Mouse (Mus musculus) gastrocnemius, adult 2 months (tissue): Measurements from ENCODE around the gene Cmtm6. TPM values are rescaled to one million over a fixed set of nuclear protein-coding genes. Genes with fewer than 3 reads are reported as not detected.

ENCODE experiments used
- DNase-seq: peaks from one replicate; pipeline ENCODE4 v3.0.0; 2022
- H3K27ac ChIP-seq: fragments of 200-600 bp; 2 replicates; pipeline ENCODE4 v1.8.1; 2022; ENCODE audit warnings: mild to moderate bottlenecking
- H3K4me3 ChIP-seq: fragments of 200-600 bp; 2 replicates; pipeline ENCODE4 v1.8.1; 2022; ENCODE audit warnings: mild to moderate bottlenecking, moderate library complexity
- CTCF ChIP-seq: fragments of 200-600 bp; IDR thresholded peaks from 2 replicates; pipeline ENCODE4 v1.8.1; 2022; ENCODE audit warnings: antibody characterized with exemption, mild to moderate bottlenecking, moderate library complexity
- intact Hi-C: fragments of 180-260 bp; cut with DNase I; formaldehyde crosslinking; loops from one replicate; pipeline ENCODE4 v1.15.1; 2025
- total RNA-seq, 2 experiments: library from RNA; stranded (reverse); gene quantifications; 2 replicates each; pipeline ENCODE4 v1.2.3; 2021

Cmtm6 gene
- total RNA-seq, 2 experiments from 2014 or later: 7.3 to 7.9 TPM

GRCm38 (mm10) chr9:114733238-114733637 lies 2.3 kb downstream of the Cmtm6 start:
- Histone ChIP-seq H3K27ac (no peak overlapping the region), H3K4me3 (no peak overlapping the region)
- no peak for TF ChIP-seq CTCF
- intact Hi-C loops: loop anchor here (5.0 kb wide), 1 partner anchor 46 kb away; the partner anchor contains the start of gene Dync1li1
- DNase-seq: no peak

- Histone ChIP-seq H3K27ac (peak overlapping the region; percentile 46; the same call in 1 of the 2 replicates), H3K4me3 (no peak overlapping the region)
- intact Hi-C loops: no loop called here
- peak; percentile 39 for DNase-seq
- no peak for TF ChIP-seq CTCF
Observed at GRCm38 (mm10) chr9:114736442-114736841, 5.5 kb downstream of the Cmtm6 start.

- DNase-seq: no peak
- intact Hi-C loops: no loop called here
- no peak overlapping the region; the same call in 1 of the 2 replicates for H3K27ac ChIP-seq
- H3K4me3 ChIP-seq: no peak overlapping the region
- TF ChIP-seq CTCF: no peak
Observed at GRCm38 (mm10) chr9:114740336-114740735, 9.4 kb downstream of the Cmtm6 start.

GRCm38 (mm10) chr9:114742731-114743130 lies 11.8 kb downstream of the Cmtm6 start:
- Histone ChIP-seq H3K27ac (no peak overlapping the region), H3K4me3 (no peak overlapping the region)
- intact Hi-C loops: no loop called here
- TF ChIP-seq CTCF: no peak
- no peak for DNase-seq

GRCm38 (mm10) chr9:114745163-114745562 lies 14.2 kb downstream of the Cmtm6 start:
- H3K27ac ChIP-seq: no peak overlapping the region
- DNase-seq: no peak
- H3K4me3 ChIP-seq: no peak overlapping the region
- intact Hi-C loops: no loop called here
- TF ChIP-seq CTCF: no peak

- Histone ChIP-seq H3K4me3 (no peak overlapping the region), H3K27ac (no peak overlapping the region)
- DNase-seq: peak; percentile 27
- TF ChIP-seq CTCF: no peak
- intact Hi-C loops: no loop called here
Observed at GRCm38 (mm10) chr9:114745654-114746053, 14.7 kb downstream of the Cmtm6 start.

- DNase-seq: no peak
- TF ChIP-seq CTCF: no peak
- no peak overlapping the region for H3K4me3 ChIP-seq
- no peak overlapping the region for H3K27ac ChIP-seq
- intact Hi-C loops: no loop called here
Observed at GRCm38 (mm10) chr9:114747012-114747411, 16.1 kb downstream of the Cmtm6 start.

- Histone ChIP-seq H3K27ac (no peak overlapping the region), H3K4me3 (no peak overlapping the region)
- DNase-seq: no peak
- no peak for TF ChIP-seq CTCF
- intact Hi-C loops: no loop called here
Observed at GRCm38 (mm10) chr9:114747466-114747865, 16.6 kb downstream of the Cmtm6 start.

GRCm38 (mm10) chr9:114751582-114751981 lies 20.7 kb downstream of the Cmtm6 start:
- H3K27ac ChIP-seq: no peak overlapping the region
- intact Hi-C loops: loop anchor here (5.0 kb wide), 2 partner anchors 46 to 66 kb away; no protein-coding TSS in a partner anchor
- no peak overlapping the region for H3K4me3 ChIP-seq
- no peak for DNase-seq
- peak; percentile 36 for TF ChIP-seq CTCF

- H3K27ac ChIP-seq: peak overlapping the region; percentile 84
- peak overlapping the region; percentile 86 for H3K4me3 ChIP-seq
- intact Hi-C loops: loop anchor here (5.0 kb wide), 2 partner anchors 45 to 65 kb away; no protein-coding TSS in a partner anchor
- no peak for TF ChIP-seq CTCF
- DNase-seq: no peak
Observed at GRCm38 (mm10) chr9:114752311-114752710, 21.4 kb downstream of the Cmtm6 start.

GRCm38 (mm10) chr9:114752863-114753484 lies 22.1 kb downstream of the Cmtm6 start:
- peak overlapping the region; percentile 84 for H3K27ac ChIP-seq
- peak; percentile 94 for DNase-seq
- intact Hi-C loops: loop anchor here (5.0 kb wide), 2 partner anchors 44 to 64 kb away; no protein-coding TSS in a partner anchor

GRCm38 (mm10) chr9:114758272-114758671 lies 27.4 kb downstream of the Cmtm6 start:
- DNase-seq: no peak
- H3K27ac ChIP-seq: no peak overlapping the region
- TF ChIP-seq CTCF: no peak
- no peak overlapping the region for H3K4me3 ChIP-seq
- intact Hi-C loops: no loop called here

More at GRCm38 (mm10) chr9:114752863-114753484, 22.1 kb downstream of the Cmtm6 start:
- peak overlapping the region; percentile 86 for H3K4me3 ChIP-seq
- TF ChIP-seq CTCF: no peak; the same call in none of the 2 replicates

- no peak overlapping the region for H3K4me3 ChIP-seq
- no peak for DNase-seq
- no peak for TF ChIP-seq CTCF
- intact Hi-C loops: no loop called here
- no peak overlapping the region for H3K27ac ChIP-seq
Observed at GRCm38 (mm10) chr9:114758801-114759200, 27.9 kb downstream of the Cmtm6 start.

- Histone ChIP-seq H3K4me3 (no peak overlapping the region), H3K27ac (no peak overlapping the region)
- intact Hi-C loops: no loop called here
- no peak for TF ChIP-seq CTCF
- DNase-seq: no peak
Observed at GRCm38 (mm10) chr9:114759886-114760285, 29.0 kb downstream of the Cmtm6 start.
